Mouse (Mus musculus) CH12.LX (cell line): Measurements from ENCODE around the gene Slc5a10. TPM values are rescaled to one million over a fixed set of nuclear protein-coding genes. Genes with fewer than 3 reads are reported as not detected.

Experiments
- DNase-seq: peaks from one replicate; pipeline ENCODE4 v3.0.0-alpha.2; 2013; ENCODE audit errors: extremely low read depth
- H3K27ac ChIP-seq: 2 replicates; pipeline ENCODE4 v1.5.1; 2012; ENCODE audit warnings: low read depth, mild to moderate bottlenecking, control low read depth, moderate library complexity; ENCODE audit not compliant: insufficient read depth
- H3K27me3 ChIP-seq: replicated peaks from 2 replicates; pipeline ENCODE3; 2012; ENCODE audit warnings: inconsistent platforms
- H3K36me3 ChIP-seq, 2 experiments: replicated peaks in 1 of 2; 2 replicates each; pipeline versions ENCODE3 to v1.6.1; 2012; ENCODE audit warnings: inconsistent platforms in 1 of 2, low read length in 1 of 2, mild to moderate bottlenecking in 1 of 2, mixed read lengths in 1 of 2, moderate library complexity in 1 of 2; ENCODE audit not compliant: control insufficient read depth in 1 of 2, insufficient read depth in 1 of 2
- H3K4me1 ChIP-seq, 2 experiments: 2 replicates each; pipeline ENCODE4 v1.6.1; 2012; ENCODE audit warnings: inconsistent platforms in 1 of 2, moderate library complexity in 1 of 2; ENCODE audit not compliant: insufficient read depth in 2 of 2, control insufficient read depth in 1 of 2
- H3K4me2 ChIP-seq: 2 replicates; pipeline ENCODE4 v1.6.1; 2012; ENCODE audit warnings: low read depth, mild to moderate bottlenecking, control low read depth; ENCODE audit not compliant: poor library complexity, insufficient read depth, severe bottlenecking
- H3K4me3 ChIP-seq, 3 experiments: fragments of 150-350 bp in 1 of 3; sonication (generic) in 1 of 3; replicated peaks in 1 of 3; 2 replicates each; pipeline versions ENCODE3 to v1.5.1; 2011 to 2012; ENCODE audit warnings: low read depth in 2 of 3, low read length in 2 of 3, mild to moderate bottlenecking in 2 of 3, moderate library complexity in 2 of 3, control low read depth in 1 of 3, improper control_type of control experiment in 1 of 3, inconsistent platforms in 1 of 3, mixed read lengths in 1 of 3; ENCODE audit not compliant: poor library complexity in 1 of 3
- H3K79me2 ChIP-seq: replicated peaks from 2 replicates; pipeline ENCODE4 v1.6.1; 2012; ENCODE audit warnings: mild to moderate bottlenecking, moderate library complexity; ENCODE audit not compliant: control insufficient read depth, poor library complexity, insufficient read depth, severe bottlenecking; ENCODE audit errors: extremely low read depth
- H3K9ac ChIP-seq: 2 replicates; pipeline ENCODE4 v1.6.1; 2012; ENCODE audit warnings: low read depth, mild to moderate bottlenecking, control low read depth, moderate library complexity; ENCODE audit not compliant: insufficient read depth
- H3K9me3 ChIP-seq: replicated peaks from 2 replicates; pipeline ENCODE3; 2012; ENCODE audit warnings: low read length, inconsistent platforms, mixed read lengths
- BHLHE40 ChIP-seq: IDR thresholded peaks from 2 replicates; pipeline ENCODE4 v1.6.1; 2011; ENCODE audit warnings: mild to moderate bottlenecking, low read depth, low read length, improper control_type of control experiment
- CHD1 ChIP-seq: IDR thresholded peaks from 2 replicates; pipeline ENCODE4 v1.6.1; 2012; ENCODE audit warnings: low read depth, low read length, improper control_type of control experiment, inconsistent platforms
- E2F4 ChIP-seq: IDR thresholded peaks from 2 replicates; pipeline ENCODE4 v1.6.1; 2011; ENCODE audit warnings: low read depth, low read length, improper control_type of control experiment; ENCODE audit not compliant: insufficient replicate concordance
- EP300 ChIP-seq: IDR thresholded peaks from 2 replicates; pipeline ENCODE4 v1.6.1; 2011; ENCODE audit warnings: low read length, improper control_type of control experiment
- GABPA ChIP-seq: IDR thresholded peaks from 2 replicates; pipeline ENCODE4 v1.6.1; 2012; ENCODE audit warnings: low read depth, low read length, improper control_type of control experiment, inconsistent platforms; ENCODE audit not compliant: insufficient replicate concordance
- IRF4 ChIP-seq: IDR thresholded peaks from 2 replicates; pipeline ENCODE4 v1.6.1; 2014; ENCODE audit warnings: low read depth, mild to moderate bottlenecking, inconsistent platforms, low read length, improper control_type of control experiment
- JUND ChIP-seq: conservative IDR thresholded peaks from 2 replicates; pipeline ENCODE4 v1.6.1; 2011; ENCODE audit warnings: low read depth, low read length, improper control_type of control experiment
- MAFK ChIP-seq: IDR thresholded peaks from 2 replicates; pipeline ENCODE4 v1.6.1; 2011; ENCODE audit warnings: low read length, improper control_type of control experiment; ENCODE audit not compliant: insufficient replicate concordance
- MXI1 ChIP-seq: IDR thresholded peaks from 2 replicates; pipeline ENCODE4 v1.6.1; 2011; ENCODE audit warnings: mild to moderate bottlenecking, low read depth, low read length, improper control_type of control experiment
- MYC ChIP-seq: IDR thresholded peaks from 2 replicates; pipeline ENCODE4 v1.6.1; 2011; ENCODE audit warnings: low read depth, mild to moderate bottlenecking, improper control_type of control experiment, low read length
- NRF1 ChIP-seq: IDR thresholded peaks from 2 replicates; pipeline ENCODE4 v1.6.1; 2014; ENCODE audit warnings: low read depth, mild to moderate bottlenecking, inconsistent platforms, low read length, improper control_type of control experiment, moderate library complexity
- PAX5 ChIP-seq: IDR thresholded peaks from 2 replicates; pipeline ENCODE4 v1.6.1; 2012; ENCODE audit warnings: low read length, inconsistent platforms, mixed read lengths
- POLR2AphosphoS2 ChIP-seq: IDR thresholded peaks from 2 replicates; pipeline ENCODE4 v1.6.1; 2011; ENCODE audit warnings: low read depth, low read length, improper control_type of control experiment
- RAD21 ChIP-seq: IDR thresholded peaks from 2 replicates; pipeline ENCODE4 v1.6.1; 2011; ENCODE audit warnings: low read depth, mild to moderate bottlenecking, low read length, improper control_type of control experiment, moderate library complexity
- RCOR1 ChIP-seq: conservative IDR thresholded peaks from 2 replicates; pipeline ENCODE4 v1.6.1; 2012; ENCODE audit warnings: low read depth, mild to moderate bottlenecking, inconsistent platforms, low read length, improper control_type of control experiment
- SIN3A ChIP-seq: IDR thresholded peaks from 2 replicates; pipeline ENCODE4 v1.6.1; 2012; ENCODE audit warnings: low read length, improper control_type of control experiment, inconsistent platforms
- SMC3 ChIP-seq: IDR thresholded peaks from 2 replicates; pipeline ENCODE4 v1.6.1; 2011; ENCODE audit warnings: low read depth, low read length, improper control_type of control experiment
- TCF12 ChIP-seq: IDR thresholded peaks from 2 replicates; pipeline ENCODE4 v1.6.1; 2014; ENCODE audit warnings: low read depth, mild to moderate bottlenecking, inconsistent platforms, low read length, improper control_type of control experiment
- UBTF ChIP-seq: IDR thresholded peaks from 2 replicates; pipeline ENCODE4 v1.6.1; 2012; ENCODE audit warnings: low read depth, mild to moderate bottlenecking, inconsistent platforms, low read length, improper control_type of control experiment, moderate library complexity
- USF2 ChIP-seq: conservative IDR thresholded peaks from 2 replicates; pipeline ENCODE4 v1.6.1; 2011; ENCODE audit warnings: low read depth, low read length, improper control_type of control experiment
- ZC3H11A ChIP-seq: IDR thresholded peaks from 2 replicates; pipeline ENCODE4 v1.6.1; 2012; ENCODE audit warnings: low read depth, mild to moderate bottlenecking, inconsistent platforms, low read length, improper control_type of control experiment
- ZKSCAN1 ChIP-seq: IDR thresholded peaks from 2 replicates; pipeline ENCODE4 v1.6.1; 2012; ENCODE audit warnings: low read depth, inconsistent platforms, low read length, improper control_type of control experiment, borderline replicate concordance
- ZMIZ1 ChIP-seq: IDR thresholded peaks from 2 replicates; pipeline ENCODE4 v1.6.1; 2012; ENCODE audit warnings: low read depth, mild to moderate bottlenecking, inconsistent platforms, low read length, improper control_type of control experiment
- ZNF384 ChIP-seq: IDR thresholded peaks from 2 replicates; pipeline ENCODE4 v1.6.1; 2012; ENCODE audit warnings: low read depth, low read length, improper control_type of control experiment, inconsistent platforms
- dilution Hi-C: fragments of 300-500 bp; cut with MboI; formaldehyde crosslinking; loops from 2 replicates; pipeline ENCODE4 v1.14.3; 2020; ENCODE audit warnings: low sequenced_read_pairs; ENCODE audit not compliant: extremely low pct_unique_long_range_greater_than_20kb, extremely low pct_ligation_motif_present
- in situ Hi-C: fragments of 300-500 bp; cut with MboI; formaldehyde crosslinking; loops from 3 replicates; pipeline ENCODE4 v1.14.3; 2019; ENCODE audit warnings: low sequenced_read_pairs, low pct_ligation_motif_present, low pct_unique_long_range_greater_than_20kb, mixed read lengths
- polyA plus RNA-seq: library from polyadenylated mRNA; unstranded; fragments of >175 nt; gene quantifications from 2 replicates; pipeline ENCODE4 v1.2.1, GENCODE M21; 2012; ENCODE audit warnings: low read depth; ENCODE audit not compliant: insufficient read length
- total RNA-seq, 2 experiments: library from RNA; depleted of rRNA; stranded (reverse); fragments of 300-350 nt in 1 of 2; fragments of >200 nt in 1 of 2; gene quantifications; 2 replicates each; pipeline ENCODE4 v1.2.3; 2012 to 2014

Gene Slc5a10
- total and polyA plus RNA-seq, 3 experiments, result 0.70 to 1.6 (median 1.4) TPM

GRCm38 (mm10) chr11:61687595-61687994 lies 33.0 kb downstream of the Slc5a10 start:
- Histone ChIP-seq H3K4me1 (peaks cover 47 to 78% of the 10 kb centered on the region in 2 experiments), H3K27me3 (no peaks in the 10 kb centered on the region), H3K4me3 (peak overlapping the region; percentile 66 to 93 (median 78)), H3K27ac (peak overlapping the region; percentile 30; the same call in 1 of the 2 replicates), H3K36me3 (peaks cover 41 to 79% of the 10 kb centered on the region in 2 experiments), H3K4me2 (peak overlapping the region; percentile 78), H3K79me2 (peaks cover 79% of the 10 kb centered on the region), H3K9ac (peak overlapping the region; percentile 70; the same call in 1 of the 2 replicates), H3K9me3 (no peaks in the 10 kb centered on the region)
- TF ChIP-seq POLR2AphosphoS2 (no peak), UBTF (peak; percentile 63; the same call in 1 of the 2 replicates)
- no peak for DNase-seq
- in situ Hi-C loops, result no loop called here
- dilution Hi-C loops, result no loop called here

- Histone ChIP-seq H3K27ac (peak overlapping the region; percentile 30; the same call in 1 of the 2 replicates), H3K4me3 (peak overlapping the region; percentile 66 to 93 (median 78)), H3K27me3 (no peaks in the 10 kb centered on the region), H3K9me3 (no peaks in the 10 kb centered on the region), H3K4me1 (peaks cover 47 to 75% of the 10 kb centered on the region in 2 experiments), H3K79me2 (peaks cover 74% of the 10 kb centered on the region), H3K4me2 (peak overlapping the region; percentile 78), H3K9ac (peak overlapping the region; percentile 70), H3K36me3 (peaks cover 34 to 73% of the 10 kb centered on the region in 2 experiments)
- dilution Hi-C loops (no loop called here), in situ Hi-C loops (no loop called here)
- DNase-seq, result no peak
- TF ChIP-seq JUND (no peak), MXI1 (peak; percentile 40; the same call in 1 of the 2 replicates), GABPA (no peak), ZMIZ1 (no peak), SMC3 (0 out of 2 replicates have a peak, but pooled peaks have one; percentile 13), POLR2AphosphoS2 (no peak), EP300 (no peak), ZC3H11A (no peak), RAD21 (no peak; the same call in 1 of the 2 replicates), MAFK (peak; percentile 68; the same call in 1 of the 2 replicates), BHLHE40 (no peak)
Measured at GRCm38 (mm10) chr11:61686906-61687453, 33.6 kb downstream of the Slc5a10 start.

GRCm38 (mm10) chr11:61686141-61686540 lies 34.5 kb downstream of the Slc5a10 start:
- Histone ChIP-seq H3K9me3 (no peaks in the 10 kb centered on the region), H3K79me2 (peaks cover 67% of the 10 kb centered on the region), H3K27ac (no peak overlapping the region), H3K4me1 (peaks cover 44 to 66% of the 10 kb centered on the region in 2 experiments), H3K4me2 (peak overlapping the region; percentile 78), H3K27me3 (no peaks in the 10 kb centered on the region), H3K4me3 (peak overlapping the region; percentile 66 to 93 (median 78)), H3K9ac (peak overlapping the region; percentile 70), H3K36me3 (peaks cover 26 to 64% of the 10 kb centered on the region in 2 experiments)
- dilution Hi-C loops (no loop called here), in situ Hi-C loops (no loop called here)
- no peak for DNase-seq
- no peak for TF ChIP-seq UBTF
- no peak for TF ChIP-seq ZNF384
- TF ChIP-seq POLR2AphosphoS2, result no peak
- no peak for TF ChIP-seq JUND
- TF ChIP-seq TCF12, result no peak
- no peak for TF ChIP-seq NRF1
- no peak for TF ChIP-seq CHD1
- no peak for TF ChIP-seq MAFK
- no peak for TF ChIP-seq IRF4
- no peak for TF ChIP-seq MYC
- no peak for TF ChIP-seq ZKSCAN1
- no peak for TF ChIP-seq PAX5
- TF ChIP-seq USF2, result no peak
- no peak for TF ChIP-seq SIN3A
- TF ChIP-seq RCOR1, result no peak
- no peak for TF ChIP-seq E2F4
- TF ChIP-seq RAD21, result no peak
